Mouse (Mus musculus) T-helper 1 cell (primary cell): ENCODE measurements around the gene Sertad1.

ENCODE experiments used
- in situ Hi-C: fragments of 300-600 bp; cut with MboI, MseI; formaldehyde crosslinking; loops from one replicate; pipeline ENCODE4 v1.15.1; 2025; ENCODE audit warnings: high pct_unique_total_duplicates

Sertad1 gene

DNA sequence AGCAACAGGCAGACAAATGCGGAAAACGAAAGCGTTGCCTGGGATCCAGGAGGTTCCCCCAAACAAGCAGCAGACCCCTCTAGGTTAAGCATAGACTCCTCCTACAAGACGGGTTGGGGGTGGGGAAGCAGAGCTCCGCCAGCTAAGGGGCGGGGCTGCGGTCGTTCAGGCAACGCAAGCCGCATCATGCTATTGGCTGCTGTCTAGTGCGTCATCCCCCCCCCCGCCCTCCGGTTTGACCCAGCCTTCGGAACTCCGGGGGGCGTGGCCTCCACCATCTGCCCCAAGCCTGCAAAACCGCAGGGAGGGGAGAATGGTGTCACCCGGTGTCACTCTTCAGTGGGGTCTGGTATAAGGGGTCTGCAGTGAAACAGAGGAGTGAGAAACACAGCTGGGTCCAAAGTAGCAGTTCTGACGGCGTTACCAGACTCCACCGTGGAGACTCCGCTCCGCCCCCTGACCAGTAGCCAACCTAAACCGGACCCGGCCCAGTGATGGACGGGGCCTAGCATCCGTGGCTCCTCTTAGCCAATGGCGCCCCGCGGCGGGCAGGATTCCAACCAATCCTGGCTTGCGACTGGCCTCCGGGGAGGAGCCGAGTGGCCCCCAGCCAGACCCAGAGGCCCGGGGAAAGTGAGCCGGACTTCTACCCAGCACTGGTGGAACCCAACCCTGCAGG is 13.4 kb upstream of the Sertad1 start, which contains the start of gene Sertad3:
TSS of gene Sertad3 (plus strand) at position 613 of the 679 bp plus-strand sequence.
- in situ Hi-C loops = no loop called here

GRCm38 (mm10) chr7:27473835-27474489 is 12.7 kb upstream of the Sertad1 start:
- in situ Hi-C loops = no loop called here

GRCm38 (mm10) chr7:27474490-27474954 is 12.2 kb upstream of the Sertad1 start:
- in situ Hi-C loops = no loop called here

- in situ Hi-C loops = no loop called here
These were observed 11.1 kb upstream of the Sertad1 start for GRCm38 (mm10) chr7:27475596-27475995.

DNA sequence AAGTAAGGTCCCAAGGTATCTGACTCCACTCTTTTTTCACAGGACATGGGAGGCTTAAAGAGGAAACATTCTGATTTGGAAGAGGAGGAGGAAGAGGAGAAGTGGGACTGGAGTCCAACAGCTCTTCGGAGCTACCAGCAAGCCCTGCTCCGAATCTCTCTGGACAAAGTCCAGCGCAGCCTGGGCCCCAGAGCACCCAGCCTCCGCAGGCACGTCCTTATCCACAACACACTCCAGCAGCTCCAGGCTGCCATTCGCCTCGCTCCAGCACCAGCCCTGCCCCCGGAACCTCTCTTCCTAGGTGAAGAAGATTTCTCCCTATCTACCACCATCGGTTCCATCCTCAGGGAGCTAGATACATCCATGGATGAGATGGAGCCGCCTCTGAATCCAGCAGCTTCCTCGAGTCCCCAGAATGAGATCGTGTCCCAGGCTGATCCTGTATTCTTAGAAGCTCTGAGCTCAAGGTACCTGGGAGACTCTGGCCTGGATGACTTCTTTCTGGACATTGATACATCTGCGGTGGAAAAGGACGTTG is 10.5 kb upstream of the Sertad1 start:
- in situ Hi-C loops = no loop called here

DNA sequence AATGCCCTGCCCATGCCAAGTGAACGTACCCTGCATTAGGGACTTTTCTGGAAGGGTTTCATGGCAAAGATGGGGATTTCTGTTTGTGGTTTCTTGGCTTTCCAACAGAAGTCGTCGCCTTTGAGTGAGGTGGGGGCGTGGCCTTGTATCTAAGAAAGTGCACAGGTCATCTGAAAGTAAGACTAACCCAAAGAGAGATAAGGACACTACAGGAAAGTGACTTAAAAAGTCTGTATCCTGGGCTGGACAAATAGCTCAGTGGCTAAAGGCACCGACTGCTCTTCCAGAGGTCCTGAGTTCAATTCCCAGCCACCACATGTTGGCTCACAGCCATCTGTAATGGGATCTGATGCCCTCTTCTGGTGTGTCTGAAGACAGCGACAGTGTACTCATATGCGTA is 8.1 kb upstream of the Sertad1 start:
- in situ Hi-C loops = no loop called here

GRCm38 (mm10) chr7:27479750-27480149 is 7.0 kb upstream of the Sertad1 start:
- in situ Hi-C loops = loop anchor here (5.0 kb wide), 1 partner anchor 32 kb away; the partner anchor contains the start of genes Blvrb and Sptbn4

GRCm38 (mm10) chr7:27480506-27480905 is 6.2 kb upstream of the Sertad1 start:
- in situ Hi-C loops = loop anchor here (5.0 kb wide), 1 partner anchor 33 kb away; the partner anchor contains the start of genes Blvrb and Sptbn4

- in situ Hi-C loops = loop anchor here (5.0 kb wide), 1 partner anchor 34 kb away; the partner anchor contains the start of genes Blvrb and Sptbn4
These were observed 5.6 kb upstream of the Sertad1 start for GRCm38 (mm10) chr7:27480927-27481626.

GRCm38 (mm10) chr7:27481627-27481969 is 5.1 kb upstream of the Sertad1 start:
- in situ Hi-C loops = loop anchor here (5.0 kb wide), 1 partner anchor 34 kb away; the partner anchor contains the start of genes Blvrb and Sptbn4

GRCm38 (mm10) chr7:27483860-27484259 is 2.9 kb upstream of the Sertad1 start:
- in situ Hi-C loops = loop anchor here (5.0 kb wide), 1 partner anchor 37 kb away; the partner anchor contains the start of genes Blvrb and Sptbn4

DNA sequence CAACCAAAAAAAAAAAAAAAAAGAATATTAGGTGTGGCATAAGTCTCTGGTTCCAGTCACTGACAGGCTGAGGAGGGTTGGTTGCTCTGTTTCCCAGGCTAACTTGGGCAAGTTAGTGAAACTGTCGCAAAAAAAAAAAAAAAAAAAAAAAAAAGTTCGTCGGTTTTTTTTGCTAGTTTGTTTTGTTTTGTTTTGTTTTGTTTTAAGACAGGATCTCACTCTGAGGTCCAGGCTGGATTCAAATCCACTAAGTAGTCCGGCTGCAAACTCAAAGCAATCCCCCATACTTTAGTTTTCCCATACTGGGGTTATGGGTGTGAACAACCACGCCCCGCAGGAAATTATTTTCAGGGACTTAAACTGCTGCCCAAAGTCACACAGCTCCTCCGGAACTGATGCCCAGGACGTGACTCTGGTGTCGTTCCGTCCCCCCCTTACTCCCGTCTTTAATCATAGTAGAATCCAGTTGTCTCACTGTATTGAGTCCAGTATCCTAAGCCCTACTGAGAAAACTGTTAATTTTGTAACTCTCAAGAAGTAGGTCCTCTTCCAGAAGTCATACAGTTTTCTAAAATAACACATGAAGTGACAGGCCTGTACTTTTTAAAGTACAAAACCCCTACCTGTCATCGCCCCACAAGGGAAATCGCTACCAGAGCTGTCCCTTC is 474 bp upstream of the Sertad1 start:
- in situ Hi-C loops = no loop called here

- in situ Hi-C loops = no loop called here
These were observed 1.1 kb downstream of the Sertad1 start for GRCm38 (mm10) chr7:27487740-27488268.

GRCm38 (mm10) chr7:27489270-27489869 is 2.7 kb downstream of the Sertad1 start:
- in situ Hi-C loops = no loop called here

DNA sequence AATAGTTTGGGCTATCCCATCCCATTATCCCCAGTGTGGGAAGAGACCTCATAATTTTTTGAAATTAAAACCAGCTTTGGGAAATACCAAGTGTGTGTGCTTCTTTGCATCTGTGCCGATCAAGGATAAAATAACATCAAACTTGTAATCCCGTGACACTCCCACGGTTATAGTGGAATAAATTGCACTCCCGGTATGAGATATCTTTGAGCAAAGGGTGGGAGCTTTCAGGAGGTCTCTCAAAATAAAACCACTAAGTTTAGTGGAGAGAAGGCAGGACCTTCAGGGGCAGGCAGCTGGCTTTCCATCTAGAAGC is 3.5 kb downstream of the Sertad1 start:
- in situ Hi-C loops = no loop called here

GRCm38 (mm10) chr7:27490543-27491329 is 4.0 kb downstream of the Sertad1 start:
- in situ Hi-C loops = no loop called here

DNA sequence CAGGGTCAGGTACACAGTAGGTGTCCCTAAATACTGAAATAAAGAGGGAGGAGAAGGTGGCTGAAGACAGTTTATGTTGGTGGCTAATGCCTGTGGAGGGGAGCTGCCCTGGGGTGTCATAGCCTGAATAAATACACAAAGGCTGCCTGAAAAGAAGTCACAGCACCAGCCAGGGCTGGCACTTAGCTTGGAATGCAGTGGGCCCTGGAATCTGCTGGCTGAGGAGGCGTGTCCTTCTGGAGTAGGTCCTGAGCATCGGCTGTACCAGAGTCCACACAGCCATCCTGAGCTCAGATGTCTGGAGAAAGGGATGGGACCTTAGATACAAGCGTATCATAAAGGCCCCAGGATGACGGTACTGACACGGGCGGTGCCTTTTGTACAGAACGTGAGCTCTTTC is 5.1 kb downstream of the Sertad1 start:
- in situ Hi-C loops = no loop called here

DNA sequence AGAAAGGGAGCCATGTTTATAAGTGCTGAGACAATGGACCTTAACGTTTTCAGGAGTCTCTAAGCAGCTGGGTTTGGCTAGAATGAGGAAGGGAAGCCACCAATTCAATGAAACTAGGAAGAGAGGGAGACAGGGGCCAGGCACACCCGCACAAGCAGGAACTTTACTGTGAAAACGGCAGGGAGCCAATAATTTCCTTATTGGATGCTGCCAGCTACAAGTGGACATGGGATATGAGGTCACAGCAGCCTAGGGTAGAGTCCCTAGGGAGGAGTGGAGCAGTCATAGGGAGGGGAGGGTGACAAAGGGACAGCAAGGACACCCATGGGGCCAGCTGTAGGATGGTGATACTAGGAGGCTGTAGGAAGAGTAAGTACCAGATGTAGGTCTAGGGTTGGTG is 6.3 kb downstream of the Sertad1 start:
- in situ Hi-C loops = no loop called here

- in situ Hi-C loops = no loop called here
These were observed 6.7 kb downstream of the Sertad1 start for GRCm38 (mm10) chr7:27493450-27493849.
